In genomic region chr12:103301645-103302044, GRCm38 (mm10) we compare ENCODE assay signal across 10 mouse cellular contexts. TPM values are rescaled to one million over a fixed set of nuclear protein-coding genes. Genes with fewer than 3 reads are reported as not detected.
DNase-seq lines count a peak whose midpoint lies in the region; ATAC-seq and TF ChIP-seq lines count a peak whose summit lies in the region.
"Had no signal": no experiment of that assay in that cellular context is flagged by ENCODE, and none has a peak within 500 bp of the region (broad histone marks: within the 10 kb centered on the region; RNA-seq: fewer than 3 reads in every experiment).

No protein-coding gene starts in this region.

- 42% methylated on average over 2 of the region's 2 CpGs for WGBS in liver, adult 2 months
- WGBS in liver, embryonic 12.5 days (ENCODE audit: insufficient replicate concordance), result 40% methylated on average over 2 of the region's 2 CpGs
- 60% methylated on average over 2 of the region's 2 CpGs for WGBS in neural tube, embryonic 11.5 days

- no peak overlapping the region for H3K27ac ChIP-seq in liver, adult 2 months (replicated peaks; ENCODE audit: insufficient read depth, low read depth, low read length)
- H3K27ac ChIP-seq in liver, embryonic 12.5 days, result no peak overlapping the region
- no peak overlapping the region for H3K27ac ChIP-seq in neural tube, embryonic 11.5 days (ENCODE audit: low read depth, low read length)
- H3K27ac ChIP-seq: neural tube, embryonic 13.5 days had no signal

- no peak for TF ChIP-seq POLR2A in liver, adult 2 months (IDR thresholded peaks at IDR 0.05; ENCODE audit: extremely low read depth, insufficient read depth, low read length)

- H3K4me1 ChIP-seq in liver, adult 2 months (ENCODE audit: control insufficient read depth, insufficient read depth, low read length), result no peaks in the 10 kb centered on the region
- no peaks in the 10 kb centered on the region for H3K4me1 ChIP-seq in liver, embryonic 12.5 days
- no peaks in the 10 kb centered on the region for H3K4me1 ChIP-seq in neural tube, embryonic 11.5 days (ENCODE audit: control insufficient read depth, insufficient read depth, low read length)
- H3K4me1 ChIP-seq: neural tube, embryonic 13.5 days had no signal

- no peak overlapping the region for H3K4me2 ChIP-seq in liver, embryonic 12.5 days
- H3K4me2 ChIP-seq in neural tube, embryonic 11.5 days (ENCODE audit: low read depth), result no peak overlapping the region
- H3K4me2 ChIP-seq: neural tube, embryonic 13.5 days had no signal

- peak; percentile 67 to 71 for DNase-seq in adrenal gland, adult 18-20 months (ENCODE audit: low spot score in 2 of 2)
- DNase-seq in adrenal gland, postnatal 4 days (ENCODE audit: low spot score in 2 of 2), result no peak
- peak; percentile 47 for DNase-seq in liver, adult 2 months (ENCODE audit: extremely low read depth, low read depth, low spot score)
- DNase-seq in adrenal gland, adult 2 months, result peak; percentile 67
- DNase-seq in embryo, embryonic 9.5 days (ENCODE audit: extremely low spot score), result peak; percentile 63
- DNase-seq in layer of hippocampus, postnatal 14 days (ENCODE audit: low spot score in 2 of 2), result peak; percentile 62 to 63
- DNase-seq in neural tube, embryonic 11.5 days (ENCODE audit: low spot score), result peak; percentile 49

- TF ChIP-seq CTCF in liver, adult 2 months (IDR thresholded peaks at IDR 0.05; ENCODE audit: low read depth, low read length), result peak; percentile 65; the same call in 1 of the 2 replicates

- no peaks in the 10 kb centered on the region for H3K36me3 ChIP-seq in liver, adult 2 months (ENCODE audit: control insufficient read depth, insufficient read depth, low read length)
- H3K36me3 ChIP-seq in liver, embryonic 12.5 days, result no peaks in the 10 kb centered on the region
- no peaks in the 10 kb centered on the region for H3K36me3 ChIP-seq in neural tube, embryonic 11.5 days (ENCODE audit: control insufficient read depth, insufficient read depth, low read length)
- H3K36me3 ChIP-seq: neural tube, embryonic 13.5 days had no signal

- no peaks in the 10 kb centered on the region for H3K9me3 ChIP-seq in liver, embryonic 12.5 days (replicated peaks)
- H3K9me3 ChIP-seq in neural tube, embryonic 11.5 days (ENCODE audit: control insufficient read depth, low read length), result no peaks in the 10 kb centered on the region
- H3K9me3 ChIP-seq: neural tube, embryonic 13.5 days had no signal

- H3K27me3 ChIP-seq in liver, adult 2 months (ENCODE audit: control insufficient read depth, insufficient read depth, low read length), result no peaks in the 10 kb centered on the region
- H3K27me3 ChIP-seq in liver, embryonic 12.5 days (replicated peaks), result no peaks in the 10 kb centered on the region
- no peaks in the 10 kb centered on the region for H3K27me3 ChIP-seq in neural tube, embryonic 11.5 days (ENCODE audit: control insufficient read depth, insufficient read depth, low read length)
- H3K27me3 ChIP-seq: neural tube, embryonic 13.5 days had no signal

- H3K4me3 ChIP-seq in liver, adult 2 months (ENCODE audit: insufficient read depth, low read depth, low read length), result no peak overlapping the region
- H3K4me3 ChIP-seq in liver, embryonic 12.5 days, result no peak overlapping the region
- H3K4me3 ChIP-seq in neural tube, embryonic 11.5 days (ENCODE audit: low read depth, low read length), result no peak overlapping the region
- H3K4me3 ChIP-seq: neural tube, embryonic 13.5 days had no signal

- H3K9ac ChIP-seq in liver, adult 2 months (ENCODE audit: low read depth, low read length), result no peak overlapping the region
- no peak overlapping the region for H3K9ac ChIP-seq in liver, embryonic 12.5 days
- H3K9ac ChIP-seq in neural tube, embryonic 11.5 days (ENCODE audit: low read length), result no peak overlapping the region
- H3K9ac ChIP-seq: neural tube, embryonic 13.5 days had no signal

- no peak for ATAC-seq in liver, embryonic 12.5 days
- ATAC-seq in neural tube, embryonic 11.5 days (ENCODE audit: insufficient read depth, low FRiP score, low TSS enrichment), result no peak

- H3K79me2 ChIP-seq in liver, adult 2 months (ENCODE audit: control insufficient read depth, insufficient read depth, low read length), result no peaks in the 10 kb centered on the region

RNA-seq across cellular contexts. Expression of gene Fam181a, which starts 9.1 kb away (rescaled TPM):
- not detected for total RNA-seq in adrenal gland, adult 18-20 months (2021)
- total RNA-seq in adrenal gland, postnatal 4 days (2021), result not detected
- not detected in 2 replicates for total RNA-seq in liver, adult 2 months (2014; rRNA removed)
- polyA plus RNA-seq in liver, adult 2 months (2012; rRNA removed), result not detected in 2 replicates
- polyA plus RNA-seq in liver, embryonic 12.5 days (2016; fragmentation: Nextera tagmentation; extraction: Ambion mirVana), result not detected in 2 replicates
- not detected for total RNA-seq in adrenal gland, adult 2 months (2021)
- polyA plus RNA-seq in adrenal gland, adult 2 months (2012; rRNA removed), result 0.22 TPM in 1 of 2 replicates, not detected in the other
- 1 to 10 TPM; 2.1 to 2.2 TPM for total RNA-seq in layer of hippocampus, postnatal 14 days (2021)
- polyA plus RNA-seq in neural tube, embryonic 11.5 days (2014; fragmentation: Nextera tagmentation; extraction: Ambion mirVana), result 23.7 and 24.2 TPM in 2 replicates
- total RNA-seq: hematopoietic stem cell, adult 5-6 weeks had no signal

RNA-seq across cellular contexts. Expression of gene Asb2, which starts 54.2 kb away (rescaled TPM):
- 1 to 10 TPM in 1 of 2 experiments, under 1 TPM in 1; 0.66 to 1.4 TPM for total RNA-seq in adrenal gland, adult 18-20 months (2021)
- total RNA-seq in adrenal gland, postnatal 4 days (2021), result 1 to 10 TPM; 2.5 to 5.2 TPM
- total RNA-seq in liver, adult 2 months (2014; rRNA removed), result 2.7 and 3.6 TPM in 2 replicates
- polyA plus RNA-seq in liver, adult 2 months (2012; rRNA removed), result 5.6 TPM in 2 replicates
- polyA plus RNA-seq in liver, embryonic 12.5 days (2016; fragmentation: Nextera tagmentation; extraction: Ambion mirVana), result 1.1 and 1.2 TPM in 2 replicates
- 1 to 10 TPM; 1.2 to 2.0 TPM for total RNA-seq in adrenal gland, adult 2 months (2021)
- polyA plus RNA-seq in adrenal gland, adult 2 months (2012; rRNA removed), result 6.3 and 8.2 TPM in 2 replicates
- total RNA-seq in layer of hippocampus, postnatal 14 days (2021), result 1 to 10 TPM; 1.9 TPM
- polyA plus RNA-seq in neural tube, embryonic 11.5 days (2014; fragmentation: Nextera tagmentation; extraction: Ambion mirVana), result 2.9 and 3.4 TPM in 2 replicates
- total RNA-seq: hematopoietic stem cell, adult 5-6 weeks had no signal

RNA-seq across cellular contexts. Expression of gene Prima1, which starts 59.7 kb away (rescaled TPM):
- total RNA-seq in adrenal gland, adult 18-20 months (2021), result 1 to 10 TPM in 1 of 2 experiments, under 1 TPM in 1; 0.80 to 1.2 TPM
- total RNA-seq in adrenal gland, postnatal 4 days (2021), result 1 to 10 TPM; 4.8 to 6.9 TPM
- total RNA-seq in liver, adult 2 months (2014; rRNA removed), result not detected in 2 replicates
- polyA plus RNA-seq in liver, adult 2 months (2012; rRNA removed), result not detected in 2 replicates
- not detected in 2 replicates for polyA plus RNA-seq in liver, embryonic 12.5 days (2016; fragmentation: Nextera tagmentation; extraction: Ambion mirVana)
- 1 to 10 TPM in 1 of 2 experiments, under 1 TPM in 1; 0.75 to 2.9 TPM for total RNA-seq in adrenal gland, adult 2 months (2021)
- 1.1 and 2.2 TPM in 2 replicates for polyA plus RNA-seq in adrenal gland, adult 2 months (2012; rRNA removed)
- total RNA-seq in layer of hippocampus, postnatal 14 days (2021), result 1 to 10 TPM; 4.8 to 7.9 TPM
- polyA plus RNA-seq in neural tube, embryonic 11.5 days (2014; fragmentation: Nextera tagmentation; extraction: Ambion mirVana), result 1.9 and 2.0 TPM in 2 replicates
- total RNA-seq: hematopoietic stem cell, adult 5-6 weeks had no signal

Comparison
In these comparisons a context has a peak if more than half of its experiments do, and no peak if none do; other contexts are left out.
1. DNase-seq: peak in adrenal gland, adult 18-20 months (2 of 2), liver, adult 2 months (single experiment), adrenal gland, adult 2 months (single experiment), embryo, embryonic 9.5 days (single experiment), layer of hippocampus, postnatal 14 days (2 of 2) and neural tube, embryonic 11.5 days (single experiment); none in adrenal gland, postnatal 4 days (0 of 2).